ENCODE assay signal across 33 mouse cellular contexts in genomic region chr7:134445008-134445806, GRCm38 (mm10). TPM values are rescaled to one million over a fixed set of nuclear protein-coding genes. Genes with fewer than 3 reads are reported as not detected.
DNase-seq lines count a peak whose midpoint lies in the region; ATAC-seq lines count a peak whose summit lies in the region.
"Had no signal": no experiment of that assay in that cellular context is flagged by ENCODE, and none has a peak within 500 bp of the region (broad histone marks: within the 10 kb centered on the region; RNA-seq: fewer than 3 reads in every experiment).

No protein-coding gene starts in this region.

- DNase-seq in forebrain, embryonic 14.5 days (ENCODE audit: low spot score) = peak; percentile 49
- no peak for DNase-seq in forebrain, embryonic 10.5 days (ENCODE audit: extremely low spot score, low spot score)
- DNase-seq in hindbrain, embryonic 14.5 days (ENCODE audit: low spot score) = no peak
- DNase-seq in retina, embryonic 14.5 days (ENCODE audit: low spot score) = peak; percentile 22
- DNase-seq in retina, postnatal 1 day = no peak
- no peak for DNase-seq in spleen, adult 18-20 months
- DNase-seq: adrenal gland, postnatal 10 days; cerebellum, adult 11 months; cerebellum, adult 9-10 months; cerebellum, postnatal 36 days; gastrocnemius, adult 2 months; gastrocnemius, postnatal 36 days; kidney, adult 11 months; kidney, postnatal 25 days; right cerebral cortex, adult 18-20 months had no signal

- H3K4me3 ChIP-seq in forebrain, embryonic 14.5 days (ENCODE audit: low read depth, low read length) = no peak overlapping the region
- no peak overlapping the region for H3K4me3 ChIP-seq in forebrain, embryonic 10.5 days
- no peak overlapping the region for H3K4me3 ChIP-seq in hindbrain, embryonic 12.5 days
- no peak overlapping the region for H3K4me3 ChIP-seq in hindbrain, embryonic 14.5 days (replicated peaks; ENCODE audit: low read length)
- H3K4me3 ChIP-seq: embryonic facial prominence, embryonic 10.5 days; embryonic facial prominence, embryonic 15.5 days; forebrain, embryonic 15.5 days; gastrocnemius, adult 2 months; heart, embryonic 15.5 days; hindbrain, embryonic 15.5 days; kidney, embryonic 15.5 days; left cerebral cortex, adult 2 months; limb, embryonic 12.5 days; liver, embryonic 15.5 days; lung, embryonic 15.5 days; midbrain, embryonic 12.5 days; neural tube, embryonic 15.5 days had no signal

- ATAC-seq in forebrain, embryonic 14.5 days = no peak
- no peak for ATAC-seq in hindbrain, embryonic 12.5 days (ENCODE audit: low FRiP score)
- no peak for ATAC-seq in hindbrain, embryonic 14.5 days (ENCODE audit: low FRiP score)
- ATAC-seq: forebrain, embryonic 15.5 days; inflammation-experienced regulatory T-cells, adult 6 months; Patski had no signal

- H3K4me1 ChIP-seq in forebrain, embryonic 14.5 days (ENCODE audit: control insufficient read depth, insufficient read depth, low read length) = no peaks in the 10 kb centered on the region
- H3K4me1 ChIP-seq in forebrain, embryonic 10.5 days = 0 out of 2 replicates have a peak, but pooled peaks cover 4% of the 10 kb centered on the region
- H3K4me1 ChIP-seq in hindbrain, embryonic 12.5 days = no peaks in the 10 kb centered on the region
- 0 out of 2 replicates have a peak, but pooled peaks cover 3% of the 10 kb centered on the region for H3K4me1 ChIP-seq in hindbrain, embryonic 14.5 days (replicated peaks; ENCODE audit: control insufficient read depth, insufficient read depth, low read length)
- H3K4me1 ChIP-seq: embryonic facial prominence, embryonic 15.5 days; heart, embryonic 15.5 days; hindbrain, embryonic 15.5 days; kidney, embryonic 15.5 days; limb, embryonic 12.5 days; liver, embryonic 15.5 days; lung, embryonic 15.5 days; midbrain, embryonic 12.5 days; neural tube, embryonic 15.5 days had no signal

- no peak overlapping the region for H3K27ac ChIP-seq in forebrain, embryonic 14.5 days (ENCODE audit: low read depth, low read length)
- no peak overlapping the region for H3K27ac ChIP-seq in forebrain, embryonic 10.5 days
- 0 out of 2 replicates have a peak overlapping the region, but pooled peaks have one; percentile 12 for H3K27ac ChIP-seq in hindbrain, embryonic 12.5 days
- H3K27ac ChIP-seq in hindbrain, embryonic 14.5 days = no peak overlapping the region
- H3K27ac ChIP-seq: embryonic facial prominence, embryonic 10.5 days; embryonic facial prominence, embryonic 15.5 days; forebrain, embryonic 15.5 days; gastrocnemius, adult 2 months; heart, embryonic 15.5 days; hindbrain, embryonic 15.5 days; kidney, embryonic 15.5 days; left cerebral cortex, adult 2 months; limb, embryonic 12.5 days; liver, embryonic 15.5 days; lung, embryonic 15.5 days; macrophage; midbrain, embryonic 12.5 days; neural tube, embryonic 15.5 days; stomach, postnatal 0 days had no signal

- H3K9me3 ChIP-seq in forebrain, embryonic 14.5 days (replicated peaks; ENCODE audit: control insufficient read depth, low read length) = no peaks in the 10 kb centered on the region
- no peaks in the 10 kb centered on the region for H3K9me3 ChIP-seq in forebrain, embryonic 10.5 days
- no peaks in the 10 kb centered on the region for H3K9me3 ChIP-seq in hindbrain, embryonic 12.5 days (replicated peaks)
- no peaks in the 10 kb centered on the region for H3K9me3 ChIP-seq in hindbrain, embryonic 14.5 days (ENCODE audit: control insufficient read depth, low read length)
- H3K9me3 ChIP-seq: embryonic facial prominence, embryonic 10.5 days; embryonic facial prominence, embryonic 15.5 days; forebrain, embryonic 15.5 days; heart, embryonic 15.5 days; hindbrain, embryonic 15.5 days; kidney, embryonic 15.5 days; limb, embryonic 12.5 days; liver, embryonic 15.5 days; lung, embryonic 15.5 days; midbrain, embryonic 12.5 days; neural tube, embryonic 15.5 days had no signal

- H3K27me3 ChIP-seq in forebrain, embryonic 14.5 days (replicated peaks; ENCODE audit: control insufficient read depth, insufficient read depth, low read length) = no peaks in the 10 kb centered on the region
- no peaks in the 10 kb centered on the region for H3K27me3 ChIP-seq in forebrain, embryonic 10.5 days (ENCODE audit: poor library complexity, severe bottlenecking)
- H3K27me3 ChIP-seq in hindbrain, embryonic 12.5 days = no peaks in the 10 kb centered on the region
- H3K27me3 ChIP-seq in hindbrain, embryonic 14.5 days (ENCODE audit: control insufficient read depth, insufficient read depth, low read length) = no peaks in the 10 kb centered on the region
- H3K27me3 ChIP-seq: embryonic facial prominence, embryonic 15.5 days; forebrain, embryonic 15.5 days; heart, embryonic 15.5 days; hindbrain, embryonic 15.5 days; kidney, embryonic 15.5 days; limb, embryonic 12.5 days; liver, embryonic 15.5 days; lung, embryonic 15.5 days; midbrain, embryonic 12.5 days; neural tube, embryonic 15.5 days; Patski had no signal

- 73% methylated on average over 8 of the region's 8 CpGs for WGBS in forebrain, embryonic 14.5 days
- 88% methylated on average over 8 of the region's 8 CpGs for WGBS in forebrain, embryonic 10.5 days
- 70% methylated on average over 7 of the region's 8 CpGs for WGBS in hindbrain, embryonic 12.5 days
- WGBS in hindbrain, embryonic 14.5 days = 54% methylated on average over 8 of the region's 8 CpGs

- H3K36me3 ChIP-seq in forebrain, embryonic 14.5 days (ENCODE audit: control insufficient read depth, insufficient read depth, low read length) = no peaks in the 10 kb centered on the region
- H3K36me3 ChIP-seq in forebrain, embryonic 10.5 days (replicated peaks) = no peaks in the 10 kb centered on the region
- no peaks in the 10 kb centered on the region for H3K36me3 ChIP-seq in hindbrain, embryonic 12.5 days
- no peaks in the 10 kb centered on the region for H3K36me3 ChIP-seq in hindbrain, embryonic 14.5 days (replicated peaks; ENCODE audit: control insufficient read depth, insufficient read depth)
- H3K36me3 ChIP-seq: embryonic facial prominence, embryonic 10.5 days; embryonic facial prominence, embryonic 15.5 days; forebrain, embryonic 15.5 days; heart, embryonic 15.5 days; hindbrain, embryonic 15.5 days; kidney, embryonic 15.5 days; limb, embryonic 12.5 days; liver, embryonic 15.5 days; lung, embryonic 15.5 days; midbrain, embryonic 12.5 days; neural tube, embryonic 15.5 days had no signal

- no peak overlapping the region for H3K9ac ChIP-seq in forebrain, embryonic 14.5 days (ENCODE audit: low read length)
- H3K9ac ChIP-seq in hindbrain, embryonic 12.5 days = no peak overlapping the region
- H3K9ac ChIP-seq in hindbrain, embryonic 14.5 days = no peak overlapping the region
- H3K9ac ChIP-seq: embryonic facial prominence, embryonic 15.5 days; forebrain, embryonic 15.5 days; heart, embryonic 15.5 days; hindbrain, embryonic 15.5 days; kidney, embryonic 15.5 days; limb, embryonic 12.5 days; liver, embryonic 15.5 days; lung, embryonic 15.5 days; midbrain, embryonic 12.5 days; neural tube, embryonic 15.5 days had no signal

- no peak overlapping the region for H3K4me2 ChIP-seq in forebrain, embryonic 14.5 days (ENCODE audit: low read length)
- H3K4me2 ChIP-seq in hindbrain, embryonic 12.5 days (replicated peaks) = no peak overlapping the region
- no peak overlapping the region for H3K4me2 ChIP-seq in hindbrain, embryonic 14.5 days (replicated peaks)
- H3K4me2 ChIP-seq: embryonic facial prominence, embryonic 15.5 days; forebrain, embryonic 15.5 days; heart, embryonic 15.5 days; hindbrain, embryonic 15.5 days; kidney, embryonic 15.5 days; limb, embryonic 12.5 days; liver, embryonic 15.5 days; lung, embryonic 15.5 days; midbrain, embryonic 12.5 days; neural tube, embryonic 15.5 days had no signal

RNA-seq across cellular contexts. Expression of gene D7Ertd443e, which starts 59.7 kb away (rescaled TPM):
- polyA plus RNA-seq in forebrain, embryonic 14.5 days (2014; fragmentation: Nextera tagmentation; extraction: Ambion mirVana) = 0.17 TPM in 1 of 2 replicates, not detected in the other
- not detected in 2 replicates for polyA plus RNA-seq in forebrain, embryonic 10.5 days (2016; fragmentation: Nextera tagmentation; extraction: Ambion mirVana)
- 0.17 and 0.35 TPM in 2 replicates for polyA plus RNA-seq in hindbrain, embryonic 12.5 days (2016; fragmentation: Nextera tagmentation; extraction: Ambion mirVana)
- polyA plus RNA-seq in hindbrain, embryonic 14.5 days (2014; fragmentation: Nextera tagmentation; extraction: Ambion mirVana) = 0.07 and 0.28 TPM in 2 replicates
- polyA plus RNA-seq: forebrain, embryonic 15.5 days; inflammation-experienced regulatory T-cells, adult 6 months; liver, adult 2 months; liver, embryonic 15.5 days; macrophage; midbrain, embryonic 12.5 days had no signal

Comparison
In these comparisons a context has a peak if more than half of its experiments do, and no peak if none do; other contexts are left out.
1. DNase-seq: peak in forebrain, embryonic 14.5 days (single experiment) and retina, embryonic 14.5 days (single experiment); none in forebrain, embryonic 10.5 days (single experiment), hindbrain, embryonic 14.5 days (single experiment), retina, postnatal 1 day (single experiment) and spleen, adult 18-20 months (0 of 2).